Mouse (Mus musculus) testis, adult 2 months (tissue): Measurements from ENCODE around the gene Vmn1r25.

Experiments
- CTCF ChIP-seq: fragments of 200-500 bp; IDR thresholded peaks from 2 replicates; pipeline ENCODE4 v1.5.1; 2012; ENCODE audit warnings: low read depth, mild to moderate bottlenecking, inconsistent platforms, low read length, moderate library complexity; ENCODE audit not compliant: control insufficient read depth, insufficient read depth, insufficient replicate concordance
- POLR2A ChIP-seq: fragments of 200-500 bp; IDR thresholded peaks from 2 replicates; pipeline ENCODE4 v1.6.1; 2012; ENCODE audit warnings: low read depth, mild to moderate bottlenecking, inconsistent platforms, low read length, moderate library complexity; ENCODE audit not compliant: control insufficient read depth

DNA sequence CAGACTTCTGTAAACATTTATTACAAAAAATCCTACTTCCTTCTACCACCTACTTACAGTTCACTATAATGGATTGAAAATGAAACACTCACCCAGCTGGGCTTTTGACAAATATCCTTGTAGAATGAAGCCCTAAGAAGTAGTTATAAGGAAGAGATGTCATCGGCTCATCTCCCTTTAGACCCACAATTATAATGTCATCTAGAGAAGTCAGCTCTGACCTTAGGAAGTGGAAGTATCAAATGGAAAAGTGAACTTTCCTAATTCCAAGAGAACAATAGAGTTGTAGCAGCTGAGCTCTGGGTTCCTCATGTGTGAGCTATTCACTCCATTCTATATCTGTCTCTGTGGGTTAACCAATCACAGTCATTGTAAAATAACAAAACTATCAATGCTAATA is 34.4 kb upstream of the Vmn1r25 start, which contains the start of gene Vmn1r26:
- TF ChIP-seq CTCF, result no peak
- no peak for TF ChIP-seq POLR2A
